Mouse (Mus musculus): ENCODE measurements around the gene Lrfn3. TPM values are rescaled to one million over a fixed set of nuclear protein-coding genes. Genes with fewer than 3 reads are reported as not detected.

The Lrfn3 gene
- polyA plus RNA-seq, 1 experiment from 2014 or later = 6.8 TPM

DNA sequence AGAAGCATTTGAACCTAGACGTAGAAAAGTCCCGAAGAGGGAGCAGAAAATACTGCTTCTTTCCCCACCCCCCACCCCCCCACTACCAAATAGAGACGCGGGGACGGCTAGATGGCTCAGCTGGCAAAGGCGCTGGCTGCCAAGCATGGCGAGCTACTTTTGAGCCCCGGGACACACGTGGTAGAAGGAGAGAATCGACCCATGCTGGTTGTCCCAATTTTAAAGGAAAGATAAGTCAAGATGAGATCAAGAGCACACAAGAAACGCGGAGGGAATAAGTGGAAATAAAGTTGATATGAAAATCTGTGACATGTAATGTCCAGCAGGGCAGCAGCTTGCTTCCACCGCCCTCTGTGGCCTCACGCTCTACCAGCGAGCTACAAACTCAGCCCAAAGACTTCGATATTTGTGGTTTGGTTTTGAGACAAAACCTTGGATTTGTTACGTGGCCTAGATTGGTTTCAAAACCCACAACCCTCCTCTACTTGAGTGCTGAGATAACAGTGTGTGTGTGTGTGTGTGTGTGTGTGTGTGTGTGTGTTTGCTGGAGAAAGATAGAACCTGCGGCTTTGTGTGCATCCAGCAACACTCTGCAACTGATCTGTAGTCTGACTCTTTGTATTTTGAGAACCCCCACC lies 29.8 kb downstream of the Lrfn3 start:
- H3K9me3 ChIP-seq (ENCODE audit: low read length) = no peaks in the 10 kb centered on the region
- no peak overlapping the region for H3K4me3 ChIP-seq (ENCODE audit: low read length)
- no peak overlapping the region for H3K9ac ChIP-seq (replicated peaks; ENCODE audit: low read length)
- no peaks in the 10 kb centered on the region; the same call in 1 of the 2 replicates for H3K27me3 ChIP-seq (ENCODE audit: insufficient read depth, low read length)
- ATAC-seq (ENCODE audit: low FRiP score, low TSS enrichment) = no peak
- no peak overlapping the region for H3K4me2 ChIP-seq (replicated peaks; ENCODE audit: low read depth, low read length)
- 68% methylated on average over 18 of the region's 18 CpGs for WGBS
- H3K27ac ChIP-seq (ENCODE audit: low read length) = no peak overlapping the region
- peaks cover 11% of the 10 kb centered on the region; the same call in 1 of the 2 replicates for H3K4me1 ChIP-seq (ENCODE audit: insufficient read depth, low read length)
- H3K36me3 ChIP-seq (ENCODE audit: insufficient read depth, low read length) = no peaks in the 10 kb centered on the region

DNA sequence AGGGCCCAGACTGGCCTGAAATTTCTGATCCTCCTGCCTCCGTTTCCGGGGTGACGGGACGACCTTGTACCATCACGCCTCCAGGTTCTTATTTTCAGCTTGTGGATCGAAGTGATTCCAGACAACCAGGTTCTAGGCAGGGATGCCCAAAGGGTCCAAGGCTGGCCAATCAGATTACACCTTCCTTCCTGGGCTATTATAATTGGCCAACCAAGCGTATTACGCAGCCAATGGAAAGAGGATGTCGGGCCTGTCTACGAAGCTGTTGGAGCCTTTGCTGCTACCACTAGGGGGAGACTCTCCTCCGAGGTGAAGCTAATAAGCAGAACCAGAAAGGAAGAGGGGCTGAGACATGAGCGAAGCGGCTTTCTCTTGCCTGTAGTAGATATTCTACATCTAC lies 30.7 kb downstream of the Lrfn3 start:
- peak overlapping the region; percentile 30 for H3K4me2 ChIP-seq (replicated peaks; ENCODE audit: low read depth, low read length)
- peaks cover 19% of the 10 kb centered on the region for H3K4me1 ChIP-seq (ENCODE audit: insufficient read depth, low read length)
- H3K36me3 ChIP-seq (ENCODE audit: insufficient read depth, low read length) = no peaks in the 10 kb centered on the region
- peak; percentile 70 for ATAC-seq (ENCODE audit: low FRiP score, low TSS enrichment)
- H3K27ac ChIP-seq (ENCODE audit: low read length) = no peak overlapping the region
- H3K27me3 ChIP-seq (ENCODE audit: insufficient read depth, low read length) = no peaks in the 10 kb centered on the region; the same call in 1 of the 2 replicates
- 7% methylated on average over 13 of the region's 13 CpGs for WGBS
- no peak overlapping the region for H3K9ac ChIP-seq (replicated peaks; ENCODE audit: low read length)
- no peaks in the 10 kb centered on the region for H3K9me3 ChIP-seq (ENCODE audit: low read length)
- no peak overlapping the region for H3K4me3 ChIP-seq (ENCODE audit: low read length)

DNA sequence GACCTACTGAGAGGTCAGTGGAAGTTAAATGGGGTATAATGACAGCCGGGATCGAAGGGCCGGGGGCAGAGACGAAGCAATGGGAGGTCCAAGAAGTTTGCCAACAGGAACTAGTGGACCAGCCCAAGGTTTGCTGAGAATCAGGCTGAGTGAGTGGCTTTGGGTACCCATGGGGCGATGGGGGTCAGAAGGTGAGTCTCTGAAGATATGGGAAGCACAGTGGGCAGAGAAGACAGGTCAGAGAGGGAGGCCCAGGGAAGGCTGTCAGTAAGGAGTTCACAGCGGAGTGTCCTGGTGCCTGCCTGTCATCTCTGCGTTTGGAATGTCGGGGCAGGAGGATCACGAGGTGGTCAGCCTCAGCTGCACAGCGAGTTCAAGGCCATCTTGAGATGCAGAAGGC lies 34.2 kb downstream of the Lrfn3 start:
- Histone ChIP-seq H3K4me1 (ENCODE audit: insufficient read depth, low read length) (peaks cover 17% of the 10 kb centered on the region), H3K4me3 (ENCODE audit: low read length) (no peak overlapping the region), H3K9ac (replicated peaks; ENCODE audit: low read length) (no peak overlapping the region), H3K27me3 (ENCODE audit: insufficient read depth, low read length) (no peaks in the 10 kb centered on the region), H3K4me2 (replicated peaks; ENCODE audit: low read depth, low read length) (no peak overlapping the region), H3K9me3 (ENCODE audit: low read length) (no peaks in the 10 kb centered on the region), H3K36me3 (ENCODE audit: insufficient read depth, low read length) (no peaks in the 10 kb centered on the region), H3K27ac (ENCODE audit: low read length) (no peak overlapping the region)
- no peak for ATAC-seq (ENCODE audit: low FRiP score, low TSS enrichment)
- 30% methylated on average over 10 of the region's 10 CpGs for WGBS

DNA sequence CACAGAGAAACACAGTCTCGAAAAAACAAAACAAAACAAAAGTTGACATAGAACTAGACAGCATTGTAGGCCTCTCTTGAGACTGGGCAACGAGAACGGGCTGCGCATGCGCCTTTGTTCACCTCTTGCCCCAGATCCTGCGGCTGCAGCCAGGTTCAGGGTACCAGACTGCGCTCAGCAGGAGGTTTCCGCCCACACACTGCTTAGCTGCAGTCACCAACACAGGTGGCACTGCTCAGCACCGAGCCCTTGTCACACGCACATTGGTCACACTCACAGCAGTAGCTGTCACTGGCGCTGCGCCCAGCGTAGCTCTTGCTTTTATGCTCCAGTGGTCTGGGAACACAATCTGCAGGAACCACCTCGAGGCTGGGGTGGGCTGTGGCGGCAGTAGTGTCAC lies 35.4 kb downstream of the Lrfn3 start:
- no peak overlapping the region for H3K4me3 ChIP-seq (ENCODE audit: low read length)
- no peaks in the 10 kb centered on the region for H3K36me3 ChIP-seq (ENCODE audit: insufficient read depth, low read length)
- H3K27me3 ChIP-seq (ENCODE audit: insufficient read depth, low read length) = no peaks in the 10 kb centered on the region
- peak overlapping the region; percentile 33; the same call in 1 of the 2 replicates for H3K9ac ChIP-seq (replicated peaks; ENCODE audit: low read length)
- H3K27ac ChIP-seq (ENCODE audit: low read length) = 0 out of 2 replicates have a peak overlapping the region, but pooled peaks have one; percentile 21
- whole genome bisulfite sequencing = 23% methylated on average over 15 of the region's 15 CpGs
- no peaks in the 10 kb centered on the region for H3K9me3 ChIP-seq (ENCODE audit: low read length)
- peak; percentile 55 for ATAC-seq (ENCODE audit: low FRiP score, low TSS enrichment)
- peaks cover 20% of the 10 kb centered on the region for H3K4me1 ChIP-seq (ENCODE audit: insufficient read depth, low read length)
- 0 out of 2 replicates have a peak overlapping the region, but pooled peaks have one; percentile 20 for H3K4me2 ChIP-seq (replicated peaks; ENCODE audit: low read depth, low read length)

DNA sequence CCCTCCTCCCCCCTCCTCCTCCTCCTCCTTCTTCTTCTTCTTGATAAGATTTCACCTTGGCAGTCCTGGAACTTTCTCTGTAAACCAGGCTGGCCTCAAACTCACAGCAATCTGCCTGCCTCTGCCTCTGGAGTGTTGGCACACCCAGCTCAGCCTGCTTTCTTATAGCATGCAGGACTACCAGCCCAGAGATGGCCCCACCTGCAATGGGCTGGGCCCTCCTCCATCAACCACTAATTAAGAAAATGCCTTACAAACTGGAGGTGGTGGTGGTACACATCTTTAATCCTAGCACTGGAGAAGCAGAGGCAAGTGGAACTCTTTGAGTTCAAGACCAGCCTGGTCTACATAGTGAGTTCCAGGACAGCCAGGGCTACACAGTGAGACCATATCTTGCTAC lies 36.1 kb downstream of the Lrfn3 start:
- no peaks in the 10 kb centered on the region for H3K36me3 ChIP-seq (ENCODE audit: insufficient read depth, low read length)
- no peak overlapping the region for H3K4me2 ChIP-seq (replicated peaks; ENCODE audit: low read depth, low read length)
- no peak overlapping the region for H3K4me3 ChIP-seq (ENCODE audit: low read length)
- no peaks in the 10 kb centered on the region for H3K27me3 ChIP-seq (ENCODE audit: insufficient read depth, low read length)
- H3K9me3 ChIP-seq (ENCODE audit: low read length) = no peaks in the 10 kb centered on the region
- no peak for ATAC-seq (ENCODE audit: low FRiP score, low TSS enrichment)
- H3K27ac ChIP-seq (ENCODE audit: low read length) = no peak overlapping the region
- H3K9ac ChIP-seq (replicated peaks; ENCODE audit: low read length) = no peak overlapping the region
- peaks cover 18% of the 10 kb centered on the region for H3K4me1 ChIP-seq (ENCODE audit: insufficient read depth, low read length)

DNA sequence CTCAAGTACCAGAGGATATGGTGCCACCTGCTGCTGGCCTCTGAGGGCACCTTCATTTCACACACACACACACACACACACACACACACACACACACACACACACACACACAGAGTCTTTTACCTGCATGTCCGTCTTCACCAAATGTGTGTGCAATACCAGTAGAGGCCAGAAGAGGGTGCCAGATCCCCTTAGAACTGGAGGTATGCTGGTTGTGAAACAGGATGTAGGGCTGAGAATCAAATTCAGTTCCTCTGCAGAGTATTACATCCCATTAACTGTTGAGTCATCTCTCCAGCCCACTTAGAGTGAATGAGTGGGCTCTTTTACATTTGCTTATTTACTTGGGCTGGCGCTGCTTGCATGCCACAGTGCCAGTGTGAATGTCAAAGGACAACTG lies 37.2 kb downstream of the Lrfn3 start:
- H3K4me2 ChIP-seq (replicated peaks; ENCODE audit: low read depth, low read length) = no peak overlapping the region

DNA sequence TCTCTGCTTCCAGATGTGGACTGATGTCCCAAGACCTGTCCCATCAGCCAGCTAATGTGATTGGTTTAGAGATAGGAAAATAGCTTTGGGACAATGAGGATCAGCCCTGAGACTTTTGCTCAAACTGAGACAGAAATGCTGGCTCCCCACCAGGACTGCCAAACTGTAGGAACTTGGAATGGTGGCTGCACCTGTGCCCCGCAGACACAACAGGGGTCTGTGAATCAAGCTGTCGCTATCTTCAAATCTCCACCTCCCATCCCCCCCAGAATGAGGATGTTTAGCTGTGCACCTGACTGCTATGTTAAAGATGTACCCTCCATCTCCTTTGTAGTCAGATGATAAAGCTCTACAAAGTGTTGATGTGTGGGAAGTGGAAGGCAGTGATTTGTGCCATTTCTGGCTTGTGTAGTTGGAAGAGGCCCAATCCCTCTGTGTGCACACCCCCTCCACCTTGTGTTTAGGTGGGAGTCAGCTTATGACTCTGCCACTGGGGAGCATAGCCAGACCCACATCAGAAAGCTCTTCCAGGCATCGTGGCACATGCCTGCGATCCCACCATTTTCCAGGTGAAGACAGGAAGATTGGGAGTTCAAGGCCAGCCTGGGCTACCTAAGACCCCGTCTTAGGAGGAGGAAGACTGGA lies 38.1 kb downstream of the Lrfn3 start:
- no peak for ATAC-seq (ENCODE audit: low FRiP score, low TSS enrichment)
- H3K9ac ChIP-seq (replicated peaks; ENCODE audit: low read length) = no peak overlapping the region
- 84% methylated on average over 5 of the region's 5 CpGs for WGBS
- no peaks in the 10 kb centered on the region for H3K36me3 ChIP-seq (ENCODE audit: insufficient read depth, low read length)
- no peaks in the 10 kb centered on the region for H3K27me3 ChIP-seq (ENCODE audit: insufficient read depth, low read length)
- H3K27ac ChIP-seq (ENCODE audit: low read length) = no peak overlapping the region
- peaks cover 27% of the 10 kb centered on the region for H3K4me1 ChIP-seq (ENCODE audit: insufficient read depth, low read length)
- H3K9me3 ChIP-seq (ENCODE audit: low read length) = no peaks in the 10 kb centered on the region
- H3K4me2 ChIP-seq (replicated peaks; ENCODE audit: low read depth, low read length) = no peak overlapping the region
- H3K4me3 ChIP-seq (ENCODE audit: low read length) = no peak overlapping the region

More for the DNA sequence above, 37.2 kb downstream of the Lrfn3 start:
- H3K27ac ChIP-seq (ENCODE audit: low read length) = no peak overlapping the region
- no peak overlapping the region for H3K4me3 ChIP-seq (ENCODE audit: low read length)
- H3K36me3 ChIP-seq (ENCODE audit: insufficient read depth, low read length) = no peaks in the 10 kb centered on the region
- no peak overlapping the region for H3K9ac ChIP-seq (replicated peaks; ENCODE audit: low read length)
- H3K9me3 ChIP-seq (ENCODE audit: low read length) = no peaks in the 10 kb centered on the region
- 52% methylated on average over 2 of the region's 2 CpGs for WGBS
- H3K4me1 ChIP-seq (ENCODE audit: insufficient read depth, low read length) = peaks cover 27% of the 10 kb centered on the region
- no peak for ATAC-seq (ENCODE audit: low FRiP score, low TSS enrichment)
- H3K27me3 ChIP-seq (ENCODE audit: insufficient read depth, low read length) = no peaks in the 10 kb centered on the region

DNA sequence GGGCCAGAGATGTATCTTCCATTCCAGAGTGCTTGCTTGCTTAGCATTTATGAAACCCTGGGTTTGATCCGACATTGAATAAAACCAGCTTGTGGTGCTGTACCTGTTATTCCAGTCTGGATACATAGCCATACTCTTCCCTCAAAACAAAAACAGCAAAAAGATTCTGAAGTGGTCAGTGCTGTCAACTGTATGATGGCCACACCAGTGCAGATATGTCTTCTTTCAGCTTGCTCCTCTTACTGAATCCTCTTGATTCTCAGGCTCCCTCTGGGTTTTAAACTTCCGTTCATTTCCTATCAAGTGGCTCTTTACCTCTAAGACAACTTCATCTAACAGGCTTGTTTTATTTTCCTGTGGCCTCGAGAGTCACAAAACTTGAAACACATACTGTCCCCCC lies 38.8 kb downstream of the Lrfn3 start, which contains the start of gene Sdhaf1:
Gene Sdhaf1, minus strand, starts transcription at position 101 of the 400 bp plus-strand sequence.
- Histone ChIP-seq H3K4me1 (ENCODE audit: insufficient read depth, low read length) (peaks cover 27% of the 10 kb centered on the region), H3K9me3 (ENCODE audit: low read length) (no peaks in the 10 kb centered on the region), H3K36me3 (ENCODE audit: insufficient read depth, low read length) (no peaks in the 10 kb centered on the region), H3K27me3 (ENCODE audit: insufficient read depth, low read length) (no peaks in the 10 kb centered on the region), H3K4me3 (ENCODE audit: low read length) (peak within 1 kb of the TSS; percentile 79), H3K27ac (ENCODE audit: low read length) (peak within 1 kb of the TSS; percentile 91), H3K4me2 (replicated peaks; ENCODE audit: low read depth, low read length) (peak within 1 kb of the TSS; percentile 85), H3K9ac (replicated peaks; ENCODE audit: low read length) (peak within 1 kb of the TSS; percentile 73)
- WGBS = 78% methylated on average over 3 of the region's 3 CpGs
- no peak for ATAC-seq (ENCODE audit: low FRiP score, low TSS enrichment)

DNA sequence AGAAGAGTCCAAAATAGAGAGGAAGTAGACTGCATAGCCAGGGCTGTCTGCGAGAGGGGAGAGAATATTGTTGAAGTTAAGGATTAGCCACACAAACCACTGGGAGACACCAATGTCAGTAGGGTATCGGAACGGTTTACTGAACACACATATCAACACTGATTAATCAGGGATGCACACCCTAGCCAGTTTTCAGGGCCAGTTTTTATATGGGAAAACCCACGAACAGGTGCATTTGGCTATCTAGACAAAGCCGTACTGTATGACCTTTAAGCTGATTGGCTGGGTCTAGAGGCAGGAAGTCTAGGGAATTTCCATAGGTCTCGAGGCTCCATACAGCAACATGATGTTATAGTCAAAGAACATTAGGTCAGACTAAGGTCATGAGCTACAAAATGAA lies 39.7 kb downstream of the Lrfn3 start:
- Histone ChIP-seq H3K9ac (replicated peaks; ENCODE audit: low read length) (peak overlapping the region; percentile 73), H3K27me3 (ENCODE audit: insufficient read depth, low read length) (no peaks in the 10 kb centered on the region), H3K4me1 (ENCODE audit: insufficient read depth, low read length) (peaks cover 26% of the 10 kb centered on the region), H3K9me3 (ENCODE audit: low read length) (no peaks in the 10 kb centered on the region), H3K4me3 (ENCODE audit: low read length) (peak overlapping the region; percentile 79), H3K27ac (ENCODE audit: low read length) (peak overlapping the region; percentile 91), H3K4me2 (replicated peaks; ENCODE audit: low read depth, low read length) (peak overlapping the region; percentile 85), H3K36me3 (ENCODE audit: insufficient read depth, low read length) (no peaks in the 10 kb centered on the region)
- ATAC-seq (ENCODE audit: low FRiP score, low TSS enrichment) = no peak; the same call in 1 of the 2 replicates
- WGBS = 38% methylated on average over 6 of the region's 6 CpGs

DNA sequence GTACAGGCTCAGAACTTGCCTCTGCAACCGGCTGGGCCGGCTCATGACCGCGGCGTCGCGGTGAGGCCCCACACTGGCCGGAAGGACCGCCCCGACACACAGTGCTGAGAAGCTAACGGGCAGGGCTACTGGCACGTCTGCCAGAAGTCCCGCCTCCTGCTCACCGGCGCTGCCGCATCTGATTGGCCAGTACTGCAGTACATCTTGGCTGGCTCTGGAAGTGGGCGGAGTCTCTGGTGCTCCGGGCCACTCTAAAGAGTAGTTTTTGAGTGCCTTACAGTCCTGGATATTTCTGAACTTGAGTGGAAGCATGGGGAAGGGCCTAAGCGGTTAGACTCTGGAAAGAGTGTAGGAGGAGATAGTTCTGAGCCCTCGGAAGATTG lies 40.3 kb downstream of the Lrfn3 start:
- Histone ChIP-seq H3K27me3 (ENCODE audit: insufficient read depth, low read length) (no peaks in the 10 kb centered on the region), H3K36me3 (ENCODE audit: insufficient read depth, low read length) (no peaks in the 10 kb centered on the region), H3K9ac (replicated peaks; ENCODE audit: low read length) (peak overlapping the region; percentile 87), H3K4me2 (replicated peaks; ENCODE audit: low read depth, low read length) (peak overlapping the region; percentile 85), H3K4me3 (ENCODE audit: low read length) (peak overlapping the region; percentile 79), H3K9me3 (ENCODE audit: low read length) (no peaks in the 10 kb centered on the region), H3K4me1 (ENCODE audit: insufficient read depth, low read length) (peaks cover 20% of the 10 kb centered on the region), H3K27ac (ENCODE audit: low read length) (peak overlapping the region; percentile 91)
- under 1% methylated on average over 20 of the region's 20 CpGs for WGBS
- peak; percentile 98 for ATAC-seq (ENCODE audit: low FRiP score, low TSS enrichment)

Measured in kidney, embryonic 16.5 days (tissue).